Mouse (Mus musculus) gastrocnemius, postnatal 25 days (tissue): ENCODE data around the gene Hemgn. TPM values are rescaled to one million over a fixed set of nuclear protein-coding genes. Genes with fewer than 3 reads are reported as not detected.
A peak's percentile ranks its signal among the peaks of the same experiment; 100 is the strongest.

Experiments used
- DNase-seq: peaks from one replicate; pipeline ENCODE4 v3.0.0; 2022
- total RNA-seq, 2 experiments: library from RNA; stranded (reverse); gene quantifications; 1 replicate in 1 of 2; 2 replicates in 1 of 2; pipeline ENCODE4 v1.2.3; 2021

Hemgn gene
- total RNA-seq, 2 experiments from 2014 or later: not detected

GRCm38 (mm10) chr4:46412113-46412512 lies 1.2 kb downstream of the Hemgn start:
- DNase-seq: no peak

GRCm38 (mm10) chr4:46411489-46411888 lies 1.8 kb downstream of the Hemgn start:
- no peak for DNase-seq

GRCm38 (mm10) chr4:46410677-46411076 lies 2.6 kb downstream of the Hemgn start:
- no peak for DNase-seq

- no peak for DNase-seq
Measured at GRCm38 (mm10) chr4:46406966-46407703, 6.2 kb downstream of the Hemgn start.

GRCm38 (mm10) chr4:46404042-46404795 lies 9.1 kb downstream of the Hemgn start:
- DNase-seq: no peak

GRCm38 (mm10) chr4:46398839-46399238 lies 14.5 kb downstream of the Hemgn start:
- no peak for DNase-seq

- DNase-seq: no peak
Measured at GRCm38 (mm10) chr4:46395736-46396135, 17.6 kb downstream of the Hemgn start.

GRCm38 (mm10) chr4:46394388-46394787 lies 18.9 kb downstream of the Hemgn start:
- DNase-seq: no peak

- peak; percentile 60 for DNase-seq
Measured at GRCm38 (mm10) chr4:46390390-46390970, 22.8 kb downstream of the Hemgn start.

- no peak for DNase-seq
Measured at GRCm38 (mm10) chr4:46389612-46390341, 23.5 kb downstream of the Hemgn start.

GRCm38 (mm10) chr4:46389013-46389611 lies 24.2 kb downstream of the Hemgn start, which contains the start of gene Trmo:
Trmo (minus strand) TSS chr4:46389437.
- DNase-seq: peak; percentile 91

GRCm38 (mm10) chr4:46388556-46388955 lies 24.8 kb downstream of the Hemgn start:
- DNase-seq: no peak

GRCm38 (mm10) chr4:46374869-46375368 lies 38.4 kb downstream of the Hemgn start:
- peak; percentile 70 for DNase-seq

GRCm38 (mm10) chr4:46374455-46374854 lies 38.9 kb downstream of the Hemgn start:
- DNase-seq: no peak

GRCm38 (mm10) chr4:46371030-46371429 lies 42.3 kb downstream of the Hemgn start:
- DNase-seq: peak; percentile 41

- DNase-seq: no peak
Measured at GRCm38 (mm10) chr4:46370406-46370805, 42.9 kb downstream of the Hemgn start.

GRCm38 (mm10) chr4:46369070-46369469 lies 44.2 kb downstream of the Hemgn start:
- no peak for DNase-seq

- no peak for DNase-seq
Measured at GRCm38 (mm10) chr4:46367487-46367959, 45.8 kb downstream of the Hemgn start.

- DNase-seq: no peak
Measured at GRCm38 (mm10) chr4:46364360-46364759, 48.9 kb downstream of the Hemgn start.

- DNase-seq: no peak
Measured at GRCm38 (mm10) chr4:46361258-46361657, 52.0 kb downstream of the Hemgn start.

- no peak for DNase-seq
Measured at GRCm38 (mm10) chr4:46359539-46360253, 53.6 kb downstream of the Hemgn start.
